Mouse (Mus musculus) spleen, adult 2 months (tissue): ENCODE data around the gene Poldip3.

Experiments
- CTCF ChIP-seq: fragments of 200-500 bp; IDR thresholded peaks from 2 replicates; pipeline ENCODE4 v1.5.1; 2011; ENCODE audit warnings: mild to moderate bottlenecking, inconsistent platforms; ENCODE audit not compliant: insufficient read depth, insufficient read length, insufficient replicate concordance; ENCODE audit errors: extremely low read depth
- POLR2A ChIP-seq: fragments of 200-500 bp; IDR thresholded peaks from 2 replicates; pipeline ENCODE4 v1.6.1; 2011; ENCODE audit warnings: low read depth, low read length, inconsistent platforms

GRCm38 (mm10) chr15:83083530-83083929 is 65.7 kb downstream of the Poldip3 start:
- TF ChIP-seq POLR2A (no peak), CTCF (no peak)
